Mouse (Mus musculus): ENCODE results near the gene Rbfox3. TPM values are rescaled to one million over a fixed set of nuclear protein-coding genes. Genes with fewer than 3 reads are reported as not detected.

Gene Rbfox3
- polyA plus RNA-seq, 1 experiment, result not detected

- Histone ChIP-seq H3K4me3 (ENCODE audit: insufficient read depth, low read length) (no peak overlapping the region), H3K4me1 (ENCODE audit: control insufficient read depth, insufficient read depth, low read length) (no peaks in the 10 kb centered on the region), H3K27ac (ENCODE audit: insufficient read depth, low read depth, low read length) (no peak overlapping the region)
- TF ChIP-seq POLR2A (IDR thresholded peaks at IDR 0.05; ENCODE audit: borderline replicate concordance, low read depth, low read length), result no peak
- no peak for TF ChIP-seq CTCF (IDR thresholded peaks at IDR 0.05; ENCODE audit: low read depth, low read length)
Measured at GRCm38 (mm10) chr11:118607927-118608326, 303.5 kb downstream of the Rbfox3 start.

DNA sequence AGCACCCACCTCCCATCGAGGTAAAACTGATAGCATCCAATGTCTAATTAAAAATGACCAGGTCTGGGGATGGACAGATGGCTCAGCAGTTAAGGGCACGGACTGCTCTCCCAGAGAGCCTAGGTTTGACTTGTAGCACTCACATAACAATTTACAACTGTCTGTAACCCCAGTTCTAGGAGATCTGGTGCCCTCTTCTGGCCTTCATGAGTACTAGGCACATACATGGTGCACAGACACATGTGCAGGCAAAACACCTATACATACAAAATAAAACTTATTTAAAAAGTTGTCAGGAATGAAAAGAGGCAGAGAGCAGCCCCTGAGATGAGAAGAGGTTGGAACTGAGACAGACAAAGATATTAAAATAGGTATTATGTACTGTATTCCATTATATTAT is 305.8 kb downstream of the Rbfox3 start:
- TF ChIP-seq POLR2A (IDR thresholded peaks at IDR 0.05; ENCODE audit: borderline replicate concordance, low read depth, low read length) (no peak), CTCF (IDR thresholded peaks at IDR 0.05; ENCODE audit: low read depth, low read length) (no peak)
- Histone ChIP-seq H3K4me1 (ENCODE audit: control insufficient read depth, insufficient read depth, low read length) (no peaks in the 10 kb centered on the region), H3K27ac (ENCODE audit: insufficient read depth, low read depth, low read length) (no peak overlapping the region), H3K4me3 (ENCODE audit: insufficient read depth, low read length) (no peak overlapping the region)

DNA sequence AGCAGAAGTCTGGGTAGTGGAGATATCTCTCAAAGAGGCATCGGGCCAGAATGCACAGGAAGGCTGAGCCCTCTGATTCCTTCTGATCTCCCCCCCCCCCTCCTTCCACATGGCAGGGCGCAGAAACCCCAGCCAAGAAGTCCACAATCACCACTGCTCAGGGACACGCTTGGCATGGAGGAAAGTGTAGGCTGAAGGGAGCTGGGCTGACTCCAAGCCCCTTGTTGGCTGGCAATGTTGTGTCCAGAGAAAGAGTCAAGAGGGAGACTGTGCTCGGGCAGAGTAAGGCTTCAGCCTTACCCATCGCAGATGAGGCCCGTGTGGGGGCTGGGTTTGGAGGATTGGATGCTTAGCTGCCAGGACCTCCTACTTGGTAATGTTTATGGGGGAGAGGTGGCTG is 307.2 kb downstream of the Rbfox3 start:
- Histone ChIP-seq H3K4me3 (ENCODE audit: insufficient read depth, low read length) (no peak overlapping the region), H3K27ac (ENCODE audit: insufficient read depth, low read depth, low read length) (no peak overlapping the region), H3K4me1 (ENCODE audit: control insufficient read depth, insufficient read depth, low read length) (no peaks in the 10 kb centered on the region)
- TF ChIP-seq POLR2A (IDR thresholded peaks at IDR 0.05; ENCODE audit: borderline replicate concordance, low read depth, low read length) (no peak), CTCF (IDR thresholded peaks at IDR 0.05; ENCODE audit: low read depth, low read length) (no peak)

DNA sequence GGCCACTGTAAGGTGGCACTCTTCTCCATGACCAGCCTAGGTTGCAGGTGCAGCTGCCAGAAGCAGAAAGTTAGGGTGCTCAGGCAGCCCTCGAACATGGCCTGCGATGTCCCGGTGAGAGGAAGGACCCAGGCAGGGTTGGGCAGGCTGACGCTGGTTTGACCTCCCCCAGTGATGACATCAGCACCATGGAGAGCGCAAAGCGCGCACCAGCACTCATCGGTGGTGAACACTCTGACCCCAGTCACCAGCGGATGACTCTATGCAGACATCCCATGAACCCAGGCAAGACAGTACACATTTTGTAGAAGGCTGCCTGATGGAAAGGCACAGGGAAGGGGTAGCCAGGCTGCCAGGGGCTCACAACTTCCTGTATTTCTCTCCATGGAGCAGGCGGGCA is 308.3 kb downstream of the Rbfox3 start:
- no peak for TF ChIP-seq CTCF (IDR thresholded peaks at IDR 0.05; ENCODE audit: low read depth, low read length)
- TF ChIP-seq POLR2A (IDR thresholded peaks at IDR 0.05; ENCODE audit: borderline replicate concordance, low read depth, low read length), result no peak
- no peaks in the 10 kb centered on the region for H3K4me1 ChIP-seq (ENCODE audit: control insufficient read depth, insufficient read depth, low read length)
- H3K4me3 ChIP-seq (ENCODE audit: insufficient read depth, low read length), result no peak overlapping the region
- H3K27ac ChIP-seq (ENCODE audit: insufficient read depth, low read depth, low read length), result no peak overlapping the region

GRCm38 (mm10) chr11:118601484-118601883 is 309.9 kb downstream of the Rbfox3 start:
- Histone ChIP-seq H3K27ac (ENCODE audit: insufficient read depth, low read depth, low read length) (no peak overlapping the region), H3K4me1 (ENCODE audit: control insufficient read depth, insufficient read depth, low read length) (no peaks in the 10 kb centered on the region), H3K4me3 (ENCODE audit: insufficient read depth, low read length) (no peak overlapping the region)
- TF ChIP-seq CTCF (IDR thresholded peaks at IDR 0.05; ENCODE audit: low read depth, low read length), result no peak
- TF ChIP-seq POLR2A (IDR thresholded peaks at IDR 0.05; ENCODE audit: borderline replicate concordance, low read depth, low read length), result no peak

DNA sequence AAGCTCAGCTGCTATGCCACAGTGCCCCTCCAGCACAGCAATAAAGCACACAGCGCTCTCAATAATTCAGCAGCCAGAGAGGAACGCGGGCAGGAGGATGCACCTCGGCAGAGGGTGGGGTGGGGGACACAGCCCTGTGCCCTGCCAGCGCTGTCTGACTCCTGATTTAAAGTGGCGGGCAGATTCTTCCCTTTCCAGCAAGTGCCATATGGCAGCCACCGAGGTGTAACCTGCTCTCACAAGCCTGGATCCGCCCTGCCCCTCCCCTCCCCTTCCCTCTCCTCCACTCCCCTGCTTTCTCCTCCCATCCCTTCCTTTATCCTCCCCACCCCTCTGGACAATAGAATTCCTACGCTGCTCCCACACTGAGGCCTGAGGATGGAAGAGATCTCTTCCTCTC is 311.2 kb downstream of the Rbfox3 start:
- TF ChIP-seq CTCF (IDR thresholded peaks at IDR 0.05; ENCODE audit: low read depth, low read length) (no peak), POLR2A (IDR thresholded peaks at IDR 0.05; ENCODE audit: borderline replicate concordance, low read depth, low read length) (no peak)
- H3K27ac ChIP-seq (ENCODE audit: insufficient read depth, low read depth, low read length), result no peak overlapping the region
- no peaks in the 10 kb centered on the region for H3K4me1 ChIP-seq (ENCODE audit: control insufficient read depth, insufficient read depth, low read length)

DNA sequence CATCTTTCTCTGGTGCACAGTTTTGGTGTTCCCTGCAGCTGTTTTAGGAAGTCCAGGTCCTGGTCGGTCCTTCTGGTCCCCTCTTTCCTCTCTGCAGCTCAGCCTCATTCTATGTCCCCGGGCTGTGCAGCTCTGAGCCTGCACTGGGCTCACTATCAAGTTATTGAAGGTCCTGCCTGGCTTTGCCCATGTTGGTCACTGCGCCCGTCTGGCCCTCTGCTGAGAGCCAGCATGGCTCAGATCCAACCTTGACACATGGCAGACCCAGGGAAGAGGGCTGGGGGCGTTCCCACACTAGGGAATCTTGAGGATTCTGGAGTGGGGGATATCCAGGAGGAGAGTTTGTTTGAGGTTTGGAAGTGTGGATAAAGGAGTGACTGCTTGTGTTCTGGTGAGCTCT is 312.7 kb downstream of the Rbfox3 start:
- no peaks in the 10 kb centered on the region for H3K4me1 ChIP-seq (ENCODE audit: control insufficient read depth, insufficient read depth, low read length)
- no peak overlapping the region for H3K27ac ChIP-seq (ENCODE audit: insufficient read depth, low read depth, low read length)
- no peak overlapping the region for H3K4me3 ChIP-seq (ENCODE audit: insufficient read depth, low read length)
- TF ChIP-seq POLR2A (IDR thresholded peaks at IDR 0.05; ENCODE audit: borderline replicate concordance, low read depth, low read length) (no peak), CTCF (IDR thresholded peaks at IDR 0.05; ENCODE audit: low read depth, low read length) (no peak)

More for the DNA sequence above, 311.2 kb downstream of the Rbfox3 start:
- no peak overlapping the region for H3K4me3 ChIP-seq (ENCODE audit: insufficient read depth, low read length)

DNA sequence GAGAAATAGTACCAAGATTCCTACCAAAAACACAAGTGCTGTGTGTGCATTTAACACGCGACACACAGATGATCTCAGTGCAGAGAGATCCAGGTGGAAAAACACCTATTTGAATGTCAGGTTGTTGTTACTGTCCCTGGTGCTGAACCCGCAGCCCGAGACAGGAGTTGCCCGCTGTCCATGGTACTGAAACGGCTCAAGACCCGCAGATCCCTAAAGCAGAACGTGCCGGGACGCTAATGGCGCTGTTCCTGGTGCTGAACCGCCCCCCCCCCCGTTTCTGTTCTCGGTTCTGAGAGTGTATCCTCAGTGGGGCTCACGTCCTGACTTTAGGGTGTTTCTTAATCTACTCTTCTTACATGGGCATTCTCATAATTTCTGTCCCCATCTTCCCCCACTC is 326.6 kb downstream of the Rbfox3 start:
- H3K4me1 ChIP-seq (ENCODE audit: control insufficient read depth, insufficient read depth, low read length), result no peaks in the 10 kb centered on the region
- H3K4me3 ChIP-seq (ENCODE audit: insufficient read depth, low read length), result no peak overlapping the region
- no peak overlapping the region for H3K27ac ChIP-seq (ENCODE audit: insufficient read depth, low read depth, low read length)
- TF ChIP-seq POLR2A (IDR thresholded peaks at IDR 0.05; ENCODE audit: borderline replicate concordance, low read depth, low read length), result no peak
- no peak for TF ChIP-seq CTCF (IDR thresholded peaks at IDR 0.05; ENCODE audit: low read depth, low read length)

DNA sequence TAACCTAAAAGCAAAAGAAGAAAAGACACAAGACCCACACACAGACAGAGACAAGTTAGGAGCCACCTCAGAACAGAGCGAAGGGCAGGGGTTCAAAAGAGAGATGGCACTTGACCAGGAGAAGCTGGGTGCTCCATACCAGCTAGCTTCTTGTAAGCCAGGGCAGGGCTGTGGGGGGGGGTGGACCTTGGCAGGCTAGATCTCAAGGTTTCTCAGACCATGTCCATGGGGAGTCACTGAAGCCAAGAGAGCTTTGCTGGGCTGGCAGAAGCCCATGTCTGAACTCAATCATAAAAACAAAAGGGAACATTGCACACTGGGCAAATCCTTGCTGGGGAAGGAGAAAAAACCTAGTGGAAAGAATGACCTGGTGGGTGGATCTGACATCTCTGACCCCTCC is 327.4 kb downstream of the Rbfox3 start:
- no peaks in the 10 kb centered on the region for H3K4me1 ChIP-seq (ENCODE audit: control insufficient read depth, insufficient read depth, low read length)
- no peak overlapping the region for H3K4me3 ChIP-seq (ENCODE audit: insufficient read depth, low read length)
- TF ChIP-seq POLR2A (IDR thresholded peaks at IDR 0.05; ENCODE audit: borderline replicate concordance, low read depth, low read length), result no peak
- TF ChIP-seq CTCF (IDR thresholded peaks at IDR 0.05; ENCODE audit: low read depth, low read length), result no peak
- no peak overlapping the region for H3K27ac ChIP-seq (ENCODE audit: insufficient read depth, low read depth, low read length)

GRCm38 (mm10) chr11:118583573-118583972 is 327.8 kb downstream of the Rbfox3 start:
- TF ChIP-seq POLR2A (IDR thresholded peaks at IDR 0.05; ENCODE audit: borderline replicate concordance, low read depth, low read length) (no peak), CTCF (IDR thresholded peaks at IDR 0.05; ENCODE audit: low read depth, low read length) (no peak)
- Histone ChIP-seq H3K4me1 (ENCODE audit: control insufficient read depth, insufficient read depth, low read length) (no peaks in the 10 kb centered on the region), H3K4me3 (ENCODE audit: insufficient read depth, low read length) (no peak overlapping the region), H3K27ac (ENCODE audit: insufficient read depth, low read depth, low read length) (no peak overlapping the region)

DNA sequence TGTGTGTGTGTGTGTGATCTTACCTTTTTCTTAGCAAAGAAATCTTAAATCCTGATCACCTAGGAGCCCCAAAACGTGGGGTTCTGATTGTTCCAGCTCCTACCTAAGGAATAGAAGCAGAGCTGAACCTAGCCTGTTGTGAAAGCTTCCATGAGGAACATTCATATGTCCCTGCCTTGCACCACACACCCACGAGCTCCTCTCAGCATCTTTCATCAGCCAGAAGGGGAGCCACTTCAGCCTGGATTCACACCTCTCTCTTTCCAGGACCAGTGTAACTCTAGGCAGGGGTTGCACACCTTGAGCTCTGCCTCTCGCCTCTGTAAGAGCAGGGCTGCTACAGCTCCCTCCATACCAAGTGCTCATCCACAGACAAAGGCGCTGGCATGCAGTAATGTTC is 330.4 kb downstream of the Rbfox3 start:
- Histone ChIP-seq H3K27ac (ENCODE audit: insufficient read depth, low read depth, low read length) (no peak overlapping the region), H3K4me1 (ENCODE audit: control insufficient read depth, insufficient read depth, low read length) (no peaks in the 10 kb centered on the region), H3K4me3 (ENCODE audit: insufficient read depth, low read length) (no peak overlapping the region)
- no peak for TF ChIP-seq POLR2A (IDR thresholded peaks at IDR 0.05; ENCODE audit: borderline replicate concordance, low read depth, low read length)
- TF ChIP-seq CTCF (IDR thresholded peaks at IDR 0.05; ENCODE audit: low read depth, low read length), result no peak

All from bone marrow macrophage, adult 2 months (primary cell).